Mouse (Mus musculus) bone marrow, adult 2 months (tissue): ENCODE measurements around the gene Olfr47. TPM values are rescaled to one million over a fixed set of nuclear protein-coding genes. Genes with fewer than 3 reads are reported as not detected.

ENCODE experiments used
- H3K27ac ChIP-seq: fragments of 200-500 bp; 2 replicates; pipeline ENCODE4 v1.5.1; 2012; ENCODE audit warnings: low read depth, mild to moderate bottlenecking, control low read depth, inconsistent platforms, low read length; ENCODE audit not compliant: control insufficient read depth, poor library complexity, insufficient read depth
- H3K4me1 ChIP-seq: fragments of 200-500 bp; 2 replicates; pipeline ENCODE4 v1.6.1; 2011; ENCODE audit warnings: low read length; ENCODE audit not compliant: control insufficient read depth, insufficient read depth
- H3K4me3 ChIP-seq: fragments of 200-500 bp; replicated peaks from 2 replicates; pipeline ENCODE3; 2011; ENCODE audit warnings: mild to moderate bottlenecking, low read depth, low read length, control low read depth; ENCODE audit not compliant: control insufficient read depth
- CTCF ChIP-seq: fragments of 200-500 bp; IDR thresholded peaks from 2 replicates; pipeline ENCODE4 v1.5.1; 2011; ENCODE audit warnings: low read length, control low read depth; ENCODE audit not compliant: control insufficient read depth, insufficient read depth
- POLR2A ChIP-seq: fragments of 200-500 bp; IDR thresholded peaks from 2 replicates; pipeline ENCODE4 v1.6.1; 2011; ENCODE audit warnings: low read depth, mild to moderate bottlenecking, control low read depth, low read length, borderline replicate concordance; ENCODE audit not compliant: control insufficient read depth
- WGBS: fragments of 180-500 bp; shearing (Covaris S2); methylation state at CpG from one replicate; pipeline ENCODE4 v1.1.7; 2018; 5-methylcytosine and 5-hydroxymethylcytosine counted together
- polyA plus RNA-seq: library from polyadenylated mRNA; stranded (reverse); fragments of >200 nt; gene quantifications from 2 replicates; pipeline ENCODE4 v1.2.4, GENCODE M21; 2011; ENCODE audit warnings: low replicate concordance; ENCODE audit not compliant: missing spikeins, insufficient read depth, insufficient read length

The Olfr47 gene
- polyA plus RNA-seq, 1 experiment: not detected

DNA sequence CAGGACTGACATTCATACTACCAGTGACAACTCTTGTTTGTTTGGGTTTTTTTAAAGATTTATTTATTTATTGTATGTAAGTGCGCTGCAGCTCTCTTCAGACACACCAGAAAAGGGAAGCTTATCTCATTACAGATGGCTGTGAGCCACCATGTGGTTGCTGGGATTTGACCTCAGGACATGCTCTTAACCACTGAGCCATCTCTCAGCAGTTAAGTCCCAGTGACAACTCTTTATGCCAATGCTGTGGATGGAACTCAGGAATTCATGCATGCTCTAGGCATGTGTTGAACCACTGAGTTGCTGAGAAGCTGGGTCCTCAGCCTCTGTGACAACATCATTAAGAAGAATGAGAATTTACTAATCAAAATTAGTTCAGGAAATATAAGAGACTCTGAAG is 21.7 kb downstream of the Olfr47 start:
- no peaks in the 10 kb centered on the region for H3K4me1 ChIP-seq
- 24% methylated on average over 1 of the region's 1 CpGs for WGBS
- no peak overlapping the region for H3K27ac ChIP-seq
- H3K4me3 ChIP-seq: no peak overlapping the region
- TF ChIP-seq CTCF (no peak), POLR2A (no peak)

DNA sequence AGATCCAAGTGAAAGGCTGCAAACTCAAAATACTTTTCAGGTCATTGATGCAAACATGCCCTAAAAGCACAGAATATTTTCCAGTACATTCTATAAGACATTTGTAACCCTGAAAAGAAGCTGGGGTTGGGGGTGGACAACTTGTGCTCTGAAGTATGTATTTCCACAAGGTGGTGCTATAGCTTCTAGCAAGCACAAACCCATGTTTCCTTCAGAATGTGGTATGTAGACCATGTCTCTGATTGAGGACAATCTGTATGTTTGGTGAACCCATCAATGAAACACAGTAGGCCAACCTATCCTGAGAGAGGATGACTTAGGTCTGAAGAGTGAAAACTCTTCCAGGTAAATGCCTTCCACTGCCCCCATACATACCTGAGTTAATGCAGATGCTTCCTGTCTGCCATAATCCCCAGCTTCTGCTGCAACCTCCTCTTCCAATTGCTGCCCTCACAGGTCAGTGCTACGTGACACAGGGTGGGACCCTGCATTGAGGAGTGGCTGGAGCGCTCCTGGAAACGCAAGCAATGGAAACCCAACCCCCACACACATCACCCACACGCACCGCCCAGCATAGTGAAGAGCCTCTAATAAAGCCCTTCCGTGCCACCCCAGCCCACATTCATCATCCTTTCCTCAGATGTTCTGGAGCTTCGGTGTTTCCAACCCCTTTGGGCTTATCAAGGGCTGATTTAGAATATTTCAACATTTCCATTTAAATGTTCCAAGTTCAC is 23.0 kb downstream of the Olfr47 start:
- no peak overlapping the region for H3K4me3 ChIP-seq
- no peaks in the 10 kb centered on the region for H3K4me1 ChIP-seq
- 70% methylated on average over 7 of the region's 7 CpGs for WGBS
- TF ChIP-seq POLR2A (no peak), CTCF (no peak)
- H3K27ac ChIP-seq: no peak overlapping the region

DNA sequence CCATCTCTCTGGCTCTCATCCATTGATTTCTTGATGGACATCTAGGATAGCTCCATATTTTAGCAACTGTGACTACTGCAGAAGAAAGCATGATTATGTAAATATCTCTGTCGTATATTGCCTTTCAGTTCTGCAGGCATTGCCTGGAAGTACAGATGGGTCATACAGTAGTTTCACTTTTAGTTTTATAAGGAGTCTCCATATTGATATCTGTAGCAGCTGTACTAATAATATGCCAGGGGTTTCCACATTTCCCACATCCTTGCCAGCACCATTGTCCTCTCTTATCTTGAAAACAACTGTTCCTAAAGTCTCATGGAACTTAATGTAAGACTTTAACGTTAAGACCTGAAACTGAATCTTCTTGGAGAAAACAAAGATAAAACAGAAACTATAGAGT is 29.4 kb downstream of the Olfr47 start:
- 7% methylated on average over 2 of the region's 2 CpGs for WGBS
- H3K27ac ChIP-seq: no peak overlapping the region
- H3K4me1 ChIP-seq: no peaks in the 10 kb centered on the region
- H3K4me3 ChIP-seq: no peak overlapping the region
- TF ChIP-seq POLR2A (no peak), CTCF (no peak)

DNA sequence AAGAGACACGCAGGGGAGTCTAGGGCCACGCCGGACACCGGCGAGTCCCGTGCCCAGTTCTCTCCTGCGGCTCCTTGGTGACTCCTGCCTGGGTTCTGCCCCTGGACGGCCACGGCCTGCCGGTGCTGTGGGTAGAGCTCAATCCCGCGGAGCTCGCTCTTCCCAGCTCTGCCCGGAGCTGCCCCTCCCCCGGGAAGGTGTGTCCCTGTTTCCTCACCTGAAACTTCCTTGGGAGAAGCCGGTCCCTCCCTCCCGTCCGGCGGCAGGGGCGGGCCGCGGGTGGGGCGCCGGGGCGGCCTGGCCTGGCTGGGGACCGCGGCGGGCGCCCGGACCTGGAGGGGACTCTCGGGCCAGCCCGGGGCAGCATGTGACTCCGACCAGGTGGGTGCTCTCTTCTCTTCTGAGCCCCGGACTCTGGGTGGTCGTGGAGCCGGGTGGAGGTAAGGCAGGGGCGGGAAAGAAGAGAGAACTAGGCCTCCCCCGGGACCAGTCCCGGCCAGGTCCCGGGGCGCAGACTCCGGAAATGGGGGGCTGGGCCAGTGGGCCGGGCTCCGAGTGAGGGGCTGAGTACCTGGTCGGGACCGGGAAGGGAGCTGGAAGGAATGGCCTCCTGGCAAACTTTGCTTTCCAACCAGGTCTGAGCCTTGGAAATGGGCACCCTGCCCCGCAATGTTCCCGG is 34.2 kb downstream of the Olfr47 start, which contains the start of gene Arhgef5:
Gene Arhgef5, plus strand, starts transcription at position 220 of the 679 bp plus-strand sequence.
- no peaks in the 10 kb centered on the region for H3K4me1 ChIP-seq

DNA sequence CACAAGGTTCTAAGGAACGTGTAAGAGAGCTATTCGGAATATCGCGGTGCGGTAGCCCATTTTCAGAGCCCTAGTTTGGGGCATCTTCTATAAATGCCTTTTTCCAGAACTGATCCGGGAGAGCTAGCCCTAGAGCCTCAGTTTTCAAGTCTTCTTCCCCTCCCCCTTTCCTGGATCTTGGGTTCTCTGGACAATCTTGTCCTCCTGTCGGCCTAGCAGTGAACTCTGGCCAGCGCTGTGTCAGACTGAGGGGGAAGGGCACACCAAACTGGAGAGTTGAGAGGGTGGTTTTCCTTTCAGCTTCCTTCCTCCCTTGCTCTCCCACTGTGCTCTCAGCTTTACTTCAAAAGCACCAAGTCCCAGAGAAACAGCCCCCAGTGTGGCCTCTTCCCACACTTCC is 35.0 kb downstream of the Olfr47 start:
- 3% methylated on average over 8 of the region's 8 CpGs for WGBS
- Histone ChIP-seq H3K4me3 (no peak overlapping the region), H3K27ac (no peak overlapping the region), H3K4me1 (no peaks in the 10 kb centered on the region)
- TF ChIP-seq CTCF: no peak
- TF ChIP-seq POLR2A: no peak

More for the DNA sequence above, 34.2 kb downstream of the Olfr47 start, which contains the start of gene Arhgef5:
- TF ChIP-seq CTCF (no peak), POLR2A (no peak)
- Histone ChIP-seq H3K27ac (no peak within 1 kb of the TSS; the same call in 1 of the 2 replicates), H3K4me3 (peak within 1 kb of the TSS; percentile 30)
- 1% methylated on average over 48 of the region's 48 CpGs for WGBS

DNA sequence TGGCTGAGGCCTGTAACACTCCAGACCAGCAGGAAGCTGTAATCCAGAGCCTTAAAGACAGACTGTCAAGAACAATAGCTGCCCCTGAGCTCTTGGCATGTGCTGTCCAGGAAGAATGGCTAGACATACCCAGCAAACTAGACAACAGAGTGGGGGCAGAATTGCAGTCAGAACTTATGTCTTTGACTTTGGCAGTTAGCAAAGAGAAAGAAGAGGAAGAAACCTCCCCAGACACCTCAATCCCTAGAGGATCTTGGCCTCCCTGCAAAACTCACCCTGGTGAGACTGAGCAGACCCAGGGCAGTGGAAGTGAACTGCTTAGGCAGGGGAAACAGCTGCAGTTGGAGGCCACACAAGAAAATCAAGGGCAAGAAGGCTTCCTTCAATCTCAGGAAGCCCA is 41.3 kb downstream of the Olfr47 start:
- Histone ChIP-seq H3K4me1 (no peaks in the 10 kb centered on the region), H3K4me3 (no peak overlapping the region), H3K27ac (no peak overlapping the region)
- TF ChIP-seq POLR2A (no peak), CTCF (no peak)

DNA sequence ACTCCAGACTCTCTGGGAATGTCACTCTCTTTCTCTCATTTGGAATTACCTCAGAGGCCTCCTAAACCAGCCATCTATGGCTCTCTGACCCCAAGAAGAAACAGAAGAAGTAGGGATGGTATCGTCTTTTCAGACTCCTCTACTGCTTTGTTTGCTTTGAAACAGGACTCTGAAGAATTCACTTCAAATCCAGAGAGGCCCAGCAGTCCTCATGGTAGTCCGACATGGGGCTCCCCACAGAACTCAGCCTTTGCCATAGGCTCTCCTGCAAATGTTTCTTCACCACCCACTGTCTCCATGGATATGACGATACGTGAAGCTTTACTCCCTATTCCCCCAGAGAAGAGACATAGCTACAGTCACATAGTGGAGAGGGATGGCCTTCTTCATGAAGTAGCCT is 42.8 kb downstream of the Olfr47 start:
- TF ChIP-seq CTCF (no peak), POLR2A (no peak)
- 81% methylated on average over 4 of the region's 4 CpGs for WGBS
- Histone ChIP-seq H3K4me3 (no peak overlapping the region), H3K4me1 (no peaks in the 10 kb centered on the region), H3K27ac (no peak overlapping the region)

DNA sequence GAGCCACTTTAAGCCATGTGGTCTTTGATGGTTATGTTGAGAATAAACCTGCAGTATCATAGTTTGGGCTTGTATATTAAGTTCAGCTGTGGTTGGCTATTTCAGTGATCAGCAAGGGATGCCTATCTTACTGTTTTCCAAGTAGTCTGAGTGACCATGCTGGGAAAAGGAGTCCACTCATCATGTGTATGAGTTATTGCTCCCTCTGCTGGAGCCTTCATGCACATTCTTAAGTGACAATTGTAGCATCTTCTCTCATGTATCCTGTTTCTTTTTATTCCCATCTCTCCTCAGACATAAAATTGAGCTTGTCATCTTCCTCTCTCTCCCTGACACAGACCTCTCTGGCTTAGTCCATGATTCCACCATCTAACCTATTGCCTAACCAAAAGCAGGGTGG is 46.9 kb downstream of the Olfr47 start:
- no peak overlapping the region for H3K27ac ChIP-seq
- H3K4me3 ChIP-seq: no peak overlapping the region
- no peak for TF ChIP-seq POLR2A
- no peak for TF ChIP-seq CTCF
- H3K4me1 ChIP-seq: no peaks in the 10 kb centered on the region

DNA sequence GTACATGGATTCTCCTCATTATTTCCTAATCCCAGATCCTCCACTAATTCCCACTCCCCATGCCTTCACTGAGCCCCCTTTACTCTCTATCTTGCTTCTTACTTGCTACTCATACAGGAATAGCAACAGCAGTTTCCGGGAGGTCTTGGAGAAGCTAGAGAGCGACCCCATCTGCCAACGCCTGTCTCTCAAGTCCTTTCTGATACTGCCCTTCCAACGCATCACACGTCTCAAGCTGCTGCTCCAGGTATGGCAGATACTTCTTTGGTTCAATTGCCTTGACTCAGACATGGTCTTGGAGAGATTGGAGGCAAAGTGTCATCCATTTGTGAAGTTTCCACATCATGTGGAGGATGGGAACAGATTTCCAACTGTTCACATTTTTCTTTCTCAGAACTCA is 49.2 kb downstream of the Olfr47 start:
- TF ChIP-seq CTCF (no peak), POLR2A (no peak)
- Histone ChIP-seq H3K27ac (no peak overlapping the region), H3K4me1 (no peaks in the 10 kb centered on the region), H3K4me3 (no peak overlapping the region)
- 85% methylated on average over 5 of the region's 5 CpGs for WGBS

Other genes starting within 250 kb of the Olfr47 start
- not detected in 2 replicates for gene Olfr441, start 125.2 kb upstream of the Olfr47 start, polyA plus RNA-seq
- not detected in 2 replicates for gene Olfr237-ps1, start 85.0 kb upstream of the Olfr47 start, polyA plus RNA-seq
- gene Olfr437, start 68.2 kb upstream of the Olfr47 start, polyA plus RNA-seq: not detected in 2 replicates
- gene Olfr13, start 59.4 kb upstream of the Olfr47 start, polyA plus RNA-seq: not detected in 2 replicates
- not detected in 2 replicates for gene Olfr435, start 34.4 kb upstream of the Olfr47 start, polyA plus RNA-seq
- gene Olfr434, start 18.5 kb upstream of the Olfr47 start, polyA plus RNA-seq: not detected in 2 replicates
- 2.0 and 2.5 TPM in 2 replicates for gene Arhgef5, start 34.1 kb downstream of the Olfr47 start, polyA plus RNA-seq
- not detected in 2 replicates for gene Nobox, start 78.0 kb downstream of the Olfr47 start, polyA plus RNA-seq